Mouse (Mus musculus): ENCODE results near the gene Primpol.

The Primpol gene

DNA sequence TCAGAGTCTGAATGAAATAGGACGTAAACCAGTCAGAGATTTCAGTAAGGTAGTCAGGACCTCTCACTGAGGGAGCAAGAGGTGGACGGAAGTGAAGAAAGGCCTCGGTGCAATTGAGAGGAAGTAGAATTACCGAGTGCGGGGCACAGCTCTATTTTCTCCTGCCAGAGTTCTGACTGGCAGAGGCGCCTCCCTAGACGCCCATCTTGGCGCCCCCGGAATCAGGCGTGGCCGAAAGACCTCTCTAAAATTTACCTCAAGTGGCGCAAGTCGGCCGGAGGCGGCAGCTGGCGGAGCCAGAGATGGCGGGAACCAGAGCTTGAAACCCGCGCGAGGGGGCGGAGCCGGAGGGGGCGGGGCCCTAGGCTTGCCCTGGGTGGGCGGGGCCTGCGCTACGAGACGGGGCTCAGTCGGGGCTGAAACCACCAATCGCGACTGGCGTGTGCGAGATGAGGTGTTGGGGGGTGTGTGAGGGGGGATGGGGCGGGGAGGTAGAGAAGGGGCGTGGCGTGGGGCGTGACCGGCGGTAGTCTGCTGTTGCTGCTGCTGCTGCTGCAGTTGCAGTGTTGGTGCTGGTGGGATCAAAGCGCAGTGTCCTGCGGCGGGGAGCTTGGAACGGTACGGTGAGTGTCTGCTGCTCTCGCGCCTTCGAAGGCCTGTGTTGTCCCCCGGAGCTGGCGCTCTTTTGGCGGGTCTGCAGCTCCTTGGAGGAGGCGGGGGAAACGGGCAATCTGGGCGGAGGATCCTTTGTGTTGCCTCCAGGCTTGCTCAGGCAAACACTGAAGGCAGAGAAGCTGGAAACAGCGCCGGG, at the start of gene Primpol, which contains the start of gene Casp3:
Primpol (minus strand) TSS at position 334 of the 811 bp plus-strand sequence.
Casp3 (plus strand) TSS at position 413 of the 811 bp plus-strand sequence.
- DNase-seq (ENCODE audit: low read depth, low spot score), result peak; percentile 94

DNA sequence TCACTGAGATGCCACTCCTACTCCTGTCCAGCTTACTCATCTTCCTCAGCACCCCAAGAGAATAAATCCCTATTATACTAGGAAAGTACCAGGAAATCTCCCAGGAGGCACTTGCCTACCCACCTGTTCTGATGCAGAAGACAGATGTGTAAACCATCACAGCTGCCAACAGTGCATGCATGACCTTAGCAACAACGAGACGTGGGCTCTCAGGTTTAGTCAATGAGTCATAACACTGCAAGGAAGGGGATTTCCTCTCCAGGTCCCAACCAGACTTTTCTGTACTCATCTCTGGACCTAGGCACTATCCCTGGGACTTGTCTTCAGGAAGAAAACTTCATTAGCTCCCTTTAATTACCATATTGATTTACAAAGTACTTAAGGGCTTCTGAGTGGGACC, 38.9 kb upstream of the Primpol start:
- DNase-seq (ENCODE audit: low read depth, low spot score), result no peak

DNA sequence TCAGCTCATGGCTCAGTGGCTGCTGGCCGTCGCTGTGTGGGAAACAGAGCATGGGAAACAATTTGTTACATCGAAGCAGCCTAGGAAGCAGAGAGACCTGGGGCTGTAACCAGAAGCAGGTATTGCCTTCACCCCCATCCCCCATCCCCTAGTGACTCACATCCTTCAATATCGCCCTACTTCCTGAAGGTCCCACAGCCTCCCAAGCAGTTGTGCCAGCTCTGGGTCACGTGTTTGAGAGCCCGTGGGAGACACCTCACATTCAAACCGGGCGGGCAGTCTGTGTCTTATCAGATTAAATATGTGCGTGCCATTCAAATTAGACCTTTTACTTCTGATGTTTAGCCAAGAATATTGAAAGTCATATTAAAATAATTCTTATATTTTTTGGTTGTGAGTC, 34.9 kb upstream of the Primpol start:
- no peak for DNase-seq (ENCODE audit: low read depth, low spot score)

DNA sequence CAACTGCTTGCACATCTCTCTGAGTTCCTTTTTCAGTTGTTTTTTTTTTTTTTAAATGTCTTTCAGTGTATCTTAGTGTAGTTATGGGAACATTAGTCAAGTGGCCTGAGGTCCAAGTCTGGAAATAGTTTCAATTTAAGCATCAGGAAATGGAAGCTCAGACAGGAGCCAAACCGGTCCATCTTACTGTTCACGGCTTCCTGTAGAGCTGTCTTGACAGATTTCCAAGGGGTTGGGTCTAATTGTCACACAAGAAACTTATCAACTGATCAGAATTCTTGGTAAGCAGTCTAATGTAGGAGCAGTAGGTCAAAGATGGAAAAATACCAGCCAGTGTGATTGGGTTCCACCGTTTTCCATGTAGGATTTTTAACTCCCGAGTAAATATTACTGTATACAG, 31.4 kb upstream of the Primpol start:
- no peak for DNase-seq (ENCODE audit: low read depth, low spot score)

DNA sequence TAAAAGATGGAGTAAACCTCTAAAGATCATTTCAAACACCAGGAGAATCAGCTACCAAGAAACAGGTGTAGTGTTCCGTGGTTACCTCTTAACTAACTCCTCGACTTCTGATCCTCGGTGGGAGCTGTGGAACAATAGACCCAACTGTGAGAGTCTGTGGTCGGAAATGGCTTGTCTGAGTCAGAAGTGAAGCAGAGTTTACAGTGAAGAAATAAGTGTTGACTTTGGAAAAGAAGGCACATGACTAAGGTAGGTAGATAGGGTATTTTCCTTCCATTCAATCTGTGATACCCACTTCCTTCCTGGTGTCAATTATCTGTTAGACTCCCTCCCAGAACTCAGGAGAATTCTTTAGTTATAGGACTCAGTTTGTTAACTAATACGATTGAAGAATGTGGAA, 24.3 kb upstream of the Primpol start:
- no peak for DNase-seq (ENCODE audit: low read depth, low spot score)

DNA sequence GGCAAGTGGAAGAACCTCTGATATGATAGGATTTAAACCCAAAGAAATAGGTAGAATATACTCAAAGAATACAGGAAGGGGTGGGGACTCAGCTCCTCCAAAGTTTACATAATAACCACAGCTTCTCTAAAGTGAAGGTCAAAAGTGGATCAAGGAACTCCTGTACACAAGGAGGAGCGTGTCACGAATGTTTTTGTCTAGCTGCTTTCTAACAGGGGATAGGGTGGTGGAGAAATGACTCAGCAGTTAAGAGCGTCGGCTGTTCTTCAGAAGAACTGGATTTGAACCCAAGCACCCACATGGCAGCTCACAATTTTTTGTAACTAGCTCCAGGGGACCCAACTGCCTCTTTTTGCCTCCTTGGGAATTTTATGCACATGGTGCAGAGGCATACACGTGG, 22.8 kb upstream of the Primpol start:
- no peak for DNase-seq (ENCODE audit: low read depth, low spot score)

DNA sequence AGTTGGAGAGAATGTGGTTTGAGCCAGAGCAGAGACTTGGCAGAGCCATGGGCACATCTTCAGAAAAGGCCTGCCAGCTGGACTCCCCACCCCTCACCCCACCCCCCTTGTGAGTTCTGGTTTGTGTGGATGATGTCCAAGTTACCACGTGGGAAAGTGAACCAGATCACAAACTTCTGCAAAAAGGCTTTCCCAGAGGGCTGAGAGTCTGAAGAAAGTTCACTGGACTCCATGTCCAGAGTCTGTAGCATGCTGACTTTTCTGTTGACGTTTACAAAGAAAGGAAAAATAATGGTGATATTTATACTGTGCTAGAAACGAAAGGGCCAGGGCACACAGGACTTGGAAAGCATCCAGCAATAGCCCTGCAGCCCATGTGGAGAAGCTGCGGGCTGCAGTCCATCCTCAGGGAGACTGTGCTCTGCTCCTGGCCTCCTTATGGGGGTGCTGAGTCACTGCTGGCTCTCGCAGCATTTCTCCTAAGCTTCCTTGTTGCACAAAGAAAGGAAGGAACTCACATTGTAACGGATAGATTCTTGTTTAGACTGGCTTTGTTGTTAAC, 22.1 kb upstream of the Primpol start:
- DNase-seq (ENCODE audit: low read depth, low spot score), result peak; percentile 59

DNA sequence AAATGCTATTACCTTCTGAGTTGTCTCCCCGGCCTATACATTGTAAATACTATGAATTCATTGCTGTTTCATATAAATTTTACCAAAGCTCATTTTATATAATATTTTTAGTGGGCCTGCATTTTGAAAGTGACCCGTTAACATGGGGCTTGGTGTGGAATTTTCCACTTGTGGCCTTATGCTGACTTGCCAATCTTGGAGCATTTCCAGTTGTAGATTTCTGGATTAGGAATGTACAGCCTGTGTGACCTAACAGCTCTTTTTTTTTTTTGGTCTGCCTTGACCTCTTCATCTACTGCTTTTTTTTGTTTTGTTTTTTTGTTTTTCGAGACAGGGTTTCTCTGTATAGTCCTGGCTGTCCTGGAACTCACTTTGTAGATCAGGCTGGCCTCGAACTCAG, 13.9 kb upstream of the Primpol start:
- no peak for DNase-seq (ENCODE audit: low read depth, low spot score)

DNA sequence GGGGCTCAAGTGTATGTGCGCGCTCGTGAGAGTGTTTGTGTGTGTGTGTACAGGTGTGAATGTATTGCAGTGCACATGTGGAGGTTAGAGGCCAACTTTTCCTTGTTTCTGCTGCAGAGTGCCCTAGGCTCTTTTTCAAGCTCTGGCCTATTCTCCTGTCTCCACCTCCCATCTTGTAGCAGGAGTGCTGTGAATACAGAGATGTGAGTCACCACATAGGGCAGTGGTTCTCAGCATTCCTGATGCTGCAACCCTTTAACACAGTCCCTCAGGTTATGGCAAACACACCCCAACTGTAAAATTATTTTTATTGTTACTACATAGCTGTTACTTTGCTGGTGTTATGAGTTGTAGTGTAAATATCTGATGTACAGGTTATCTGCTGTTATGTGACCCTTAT, 13.4 kb upstream of the Primpol start:
- DNase-seq (ENCODE audit: low read depth, low spot score), result no peak

DNA sequence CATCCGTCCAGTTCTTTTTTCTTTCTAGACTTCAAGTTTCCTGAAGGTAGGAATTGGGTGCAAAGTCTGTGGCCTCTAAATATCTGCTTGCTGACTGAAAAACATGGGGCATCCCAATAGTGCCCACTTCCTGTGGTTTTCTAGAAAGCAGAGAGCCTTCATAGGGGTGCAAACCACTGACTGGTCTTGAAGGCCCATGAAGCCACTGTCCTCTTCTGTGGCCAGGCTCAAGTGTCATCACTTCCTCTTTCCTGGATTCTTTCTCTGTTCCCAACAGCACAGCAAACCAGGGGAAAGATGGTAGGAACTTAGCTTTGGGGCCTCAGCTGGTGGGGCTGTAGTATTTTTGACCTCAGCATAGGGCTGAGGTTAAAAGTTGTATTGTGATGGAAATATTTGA, 11.6 kb upstream of the Primpol start:
- no peak for DNase-seq (ENCODE audit: low read depth, low spot score)

DNA sequence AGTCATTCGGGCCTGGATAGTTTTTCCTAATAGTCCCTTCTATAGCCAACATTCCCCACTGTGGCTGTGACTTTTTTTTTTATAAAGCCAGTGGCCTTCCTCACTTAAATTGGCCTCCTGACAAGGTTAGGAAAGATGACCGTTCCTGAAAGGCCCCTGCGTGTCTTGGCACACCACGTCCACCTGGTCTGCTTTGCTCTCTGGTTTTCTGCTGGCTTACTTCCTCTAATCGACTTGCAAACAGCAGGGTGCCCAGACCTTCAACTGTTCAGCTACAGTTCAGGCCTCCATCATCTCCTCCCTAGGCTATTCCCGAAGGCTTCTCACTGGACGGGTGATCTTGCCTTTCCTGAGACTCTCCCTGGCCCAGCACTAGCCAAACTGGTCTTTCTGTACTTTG, 10.9 kb upstream of the Primpol start:
- no peak for DNase-seq (ENCODE audit: low read depth, low spot score)

DNA sequence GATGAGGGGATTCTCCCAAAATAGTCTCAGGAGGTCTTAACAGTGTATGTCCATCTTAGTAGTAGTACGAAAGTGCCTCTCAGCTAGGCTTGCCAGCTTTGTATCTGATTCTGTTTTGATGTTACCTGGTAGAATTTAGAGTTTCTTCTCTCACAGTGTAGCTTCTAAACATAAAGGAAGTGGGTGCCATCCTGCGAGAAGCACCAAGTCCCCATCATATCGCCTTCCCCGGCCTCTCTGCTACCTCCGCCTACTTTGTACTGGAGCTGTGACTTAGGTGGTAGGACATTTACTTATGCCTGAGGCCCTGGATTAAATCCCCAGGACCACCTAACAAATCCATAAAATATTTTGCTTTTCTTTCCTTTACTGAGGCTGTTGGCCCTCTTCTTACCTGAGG, 9.6 kb upstream of the Primpol start:
- no peak for DNase-seq (ENCODE audit: low read depth, low spot score)

DNA sequence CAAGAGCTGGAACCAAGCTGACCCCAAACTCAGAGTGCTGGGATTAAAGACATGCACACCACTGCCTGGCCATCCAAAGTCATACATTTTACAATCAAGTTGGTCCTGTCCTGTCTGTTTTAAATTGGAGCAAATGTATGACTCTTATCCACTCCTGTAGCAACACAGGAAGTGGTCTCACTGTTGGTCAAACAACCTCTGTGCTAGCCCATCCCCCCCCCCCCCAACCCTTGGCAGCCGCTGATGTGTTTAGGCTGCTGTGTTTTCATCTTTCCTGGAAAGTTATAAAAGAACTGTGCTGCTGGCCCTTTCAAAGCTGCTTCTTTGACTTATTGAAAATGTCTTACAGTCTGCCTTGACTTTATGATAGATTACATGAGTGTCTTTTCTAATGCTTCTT, 8.2 kb upstream of the Primpol start:
- DNase-seq (ENCODE audit: low read depth, low spot score), result no peak

DNA sequence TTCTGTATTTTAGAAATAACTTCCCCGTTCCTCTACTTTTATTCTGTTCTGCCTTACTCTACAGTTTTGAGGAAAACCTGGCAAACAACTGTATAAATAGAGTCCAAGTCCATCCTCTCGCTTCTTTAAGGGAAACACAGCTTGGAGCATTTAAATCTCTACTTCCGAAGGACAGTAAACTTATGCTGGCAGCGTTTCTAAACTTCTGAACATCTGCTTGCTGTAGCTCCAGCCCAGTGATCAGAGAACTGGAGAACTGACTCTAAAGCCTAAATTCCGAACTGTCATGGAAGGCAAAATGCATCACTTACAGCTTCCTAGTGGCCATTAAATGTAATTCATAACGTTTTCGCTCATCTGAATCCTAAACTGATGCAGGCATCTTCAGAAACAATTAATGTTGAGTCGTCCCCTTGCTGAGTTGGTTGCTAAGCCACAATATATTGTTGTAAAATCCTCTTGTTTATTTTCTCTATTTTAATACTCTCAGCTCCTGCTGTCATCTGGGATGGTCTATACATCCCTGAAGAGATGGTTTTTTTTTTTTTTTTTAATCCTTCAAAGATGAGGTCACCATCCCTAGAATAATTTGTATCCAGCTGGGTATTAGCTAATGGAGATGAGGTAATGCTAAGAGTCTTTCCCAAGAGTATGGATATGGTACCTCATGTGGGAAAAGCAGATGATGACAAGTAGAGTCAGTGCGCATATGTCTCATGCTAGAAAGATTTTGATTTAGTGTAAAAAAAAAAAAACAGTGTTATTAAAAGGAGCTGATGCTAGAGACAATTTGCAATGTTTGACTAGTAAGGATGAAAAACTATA, 5.6 kb upstream of the Primpol start:
- no peak for DNase-seq (ENCODE audit: low read depth, low spot score)

DNA sequence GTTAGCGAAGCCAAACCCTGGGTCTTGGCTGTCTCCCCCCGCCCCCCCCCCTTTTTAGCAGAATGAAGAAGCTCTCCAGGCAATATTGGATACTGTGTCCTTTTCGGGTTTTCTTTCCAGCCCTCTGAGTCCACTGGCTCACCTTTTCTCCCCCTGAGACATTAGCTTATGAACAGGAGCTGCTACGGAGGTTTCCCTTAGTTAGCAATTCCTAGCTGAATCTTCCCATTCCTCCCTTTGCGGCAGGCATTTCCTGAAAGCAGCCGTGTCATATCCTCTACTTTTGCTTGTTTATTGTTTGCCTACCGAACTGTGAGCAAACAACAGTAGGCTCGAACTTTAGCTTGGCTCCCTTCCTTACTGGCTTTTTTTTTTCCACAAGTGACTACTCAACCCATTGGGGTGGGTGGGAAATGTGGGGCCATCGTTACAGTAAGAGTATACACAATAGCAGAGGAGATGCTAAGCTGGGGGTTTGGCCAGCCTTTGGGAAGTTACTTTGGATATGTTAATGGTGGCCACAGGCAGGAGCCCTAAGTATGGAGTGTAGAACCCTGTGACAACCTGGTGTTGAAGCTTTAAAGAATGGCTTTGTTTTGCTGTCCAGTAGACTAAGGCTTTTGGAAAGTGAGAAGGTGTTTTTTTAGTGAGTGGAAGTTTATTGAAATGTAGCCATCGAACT, 1.8 kb upstream of the Primpol start:
- no peak for DNase-seq (ENCODE audit: low read depth, low spot score)

DNA sequence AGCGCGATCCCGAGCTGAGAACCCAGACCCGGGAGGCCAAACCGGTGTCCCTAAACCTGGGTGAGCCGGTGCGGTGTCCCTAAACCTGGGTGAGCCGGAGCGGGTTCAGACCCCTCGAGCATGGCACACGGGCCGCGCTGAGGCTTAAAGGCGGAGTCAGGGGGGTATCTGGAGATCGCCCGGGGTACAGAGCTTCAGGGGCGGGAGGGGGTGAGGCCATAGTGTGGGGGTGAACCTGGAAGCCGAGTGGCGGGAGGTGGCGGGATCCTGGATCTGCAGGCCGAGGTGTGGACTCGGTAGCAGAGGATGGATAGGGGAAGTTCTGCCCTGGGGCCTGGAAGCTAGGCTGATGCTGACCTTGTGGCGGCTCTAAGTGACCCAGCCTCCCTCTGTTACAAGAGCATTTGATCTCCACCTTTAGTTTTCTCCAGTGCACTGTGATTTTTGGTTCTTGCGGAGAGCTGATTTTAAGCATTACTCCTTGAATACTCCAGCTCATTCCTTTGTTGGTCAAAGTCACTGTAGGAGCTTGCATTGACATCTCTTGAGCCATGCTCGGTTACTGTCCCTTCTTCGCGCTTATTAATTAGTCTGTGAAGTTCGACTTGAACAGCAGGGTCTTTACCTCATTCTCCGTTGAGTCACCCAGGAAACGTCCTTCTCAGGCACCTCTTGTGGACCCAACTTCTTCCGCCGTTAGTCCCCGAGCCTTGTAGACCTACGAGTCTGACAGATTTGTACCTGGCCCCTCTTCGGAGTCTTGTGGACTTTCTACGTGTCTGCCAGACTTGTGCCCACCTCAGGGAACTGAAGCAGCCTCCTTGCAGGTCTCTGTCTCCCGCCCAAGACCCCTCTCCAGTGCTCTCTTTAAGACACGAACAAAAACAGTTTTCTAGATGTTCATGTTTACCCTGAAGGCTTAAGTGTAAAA, 943 bp upstream of the Primpol start:
- no peak for DNase-seq (ENCODE audit: low read depth, low spot score)

DNA sequence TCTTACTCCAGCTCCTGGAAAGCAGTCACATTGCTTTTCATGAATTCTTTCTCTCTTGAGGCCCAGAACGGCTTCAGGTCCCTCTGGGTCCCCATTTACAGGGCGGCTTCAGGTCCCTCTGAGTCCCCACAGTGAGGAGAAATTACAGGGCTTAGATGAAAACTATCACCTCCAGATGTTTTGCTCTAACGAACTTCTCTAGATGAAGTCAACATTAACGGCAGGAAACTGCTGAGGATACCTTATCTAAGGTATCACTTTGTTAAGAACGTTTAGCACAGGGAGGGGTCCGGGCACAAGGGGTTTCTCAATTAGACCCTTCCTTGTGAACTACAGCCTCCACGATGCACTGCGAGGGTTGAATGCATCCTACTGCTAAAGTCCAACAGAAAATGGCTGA, 1.1 kb downstream of the Primpol start:
- DNase-seq (ENCODE audit: low read depth, low spot score), result no peak

DNA sequence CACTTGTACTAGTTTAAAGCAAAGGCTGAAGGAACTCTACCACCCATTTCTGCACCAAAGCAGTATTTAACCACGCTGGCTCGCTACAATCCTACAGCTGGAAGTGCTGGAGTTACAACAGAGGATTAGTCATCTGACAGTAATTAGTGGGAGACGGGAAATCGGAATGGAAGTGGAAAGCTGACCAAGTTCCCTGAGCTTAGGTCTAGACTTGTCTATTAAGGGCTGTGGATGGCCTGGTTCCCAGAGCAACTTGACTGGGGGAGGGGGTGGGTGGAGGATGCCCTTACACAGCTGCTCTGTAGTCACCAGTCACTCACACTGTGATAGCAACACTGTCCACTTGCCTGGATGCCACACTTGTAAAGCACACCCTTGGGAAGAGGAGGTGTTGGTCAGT, 3.6 kb downstream of the Primpol start:
- peak; percentile 48 for DNase-seq (ENCODE audit: low read depth, low spot score)

DNA sequence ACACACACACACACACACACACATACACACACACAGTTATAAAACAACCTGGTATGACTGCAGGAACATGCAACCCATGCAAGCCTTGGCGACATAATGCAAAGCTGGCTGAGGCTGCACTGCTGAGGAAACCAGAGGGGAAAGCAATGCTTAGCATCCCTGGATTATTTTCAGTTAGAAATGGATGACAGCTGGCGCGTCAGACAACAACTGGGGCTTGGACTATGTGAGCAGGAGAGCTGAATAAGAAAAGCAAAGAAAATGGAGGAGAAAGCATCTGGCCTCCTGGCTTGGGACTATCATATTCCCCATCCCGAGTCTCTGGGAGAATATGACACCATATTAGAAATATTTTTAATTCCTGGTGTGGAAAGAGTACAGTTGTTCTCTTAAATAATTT, 4.1 kb downstream of the Primpol start:
- DNase-seq (ENCODE audit: low read depth, low spot score), result no peak

DNA sequence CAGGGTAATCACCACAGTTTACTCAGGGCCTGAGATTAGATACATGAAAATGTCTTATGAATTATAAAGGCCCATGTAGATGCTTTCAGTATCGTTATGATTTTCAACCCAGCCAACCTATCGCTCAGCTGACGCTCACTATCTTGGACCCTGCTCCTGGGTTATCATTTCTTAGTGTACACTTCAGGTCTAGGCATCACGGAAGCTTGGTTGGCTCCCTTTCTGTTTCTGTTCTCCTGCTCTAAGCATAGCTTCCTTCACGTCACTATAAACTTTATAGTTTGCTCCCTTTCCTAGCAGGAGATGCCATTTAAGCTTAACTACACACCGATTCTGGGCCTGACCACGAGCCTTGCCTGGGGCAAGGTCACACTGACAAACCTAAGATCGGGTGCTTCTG, 5.5 kb downstream of the Primpol start:
- no peak for DNase-seq (ENCODE audit: low read depth, low spot score)

DNA sequence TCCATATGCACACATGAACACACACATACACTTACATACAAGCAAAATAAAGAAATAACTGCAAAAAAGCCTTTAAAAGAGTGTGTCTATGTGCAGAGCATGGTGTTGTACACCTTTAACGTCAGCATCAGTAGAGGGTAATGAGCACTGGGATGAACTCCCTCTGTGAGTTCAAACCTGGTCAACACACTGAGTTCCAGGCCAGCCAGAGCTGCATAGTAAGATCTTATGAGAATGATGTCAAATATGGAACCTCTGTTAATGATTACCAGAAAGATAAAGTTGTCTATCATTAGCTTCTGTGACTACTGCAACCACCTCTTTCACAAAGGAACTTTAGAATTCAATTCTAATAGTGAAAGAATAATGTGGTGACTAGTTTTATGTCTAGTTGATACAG, 10.1 kb downstream of the Primpol start:
- no peak for DNase-seq (ENCODE audit: low read depth, low spot score)
